Mouse (Mus musculus) E14TG2a.4 (cell line): Measurements from ENCODE around the gene Trmt1.

Experiments used
- CTCF ChIP-seq: conservative IDR thresholded peaks from 2 replicates; pipeline ENCODE4 v1.5.1; 2014; ENCODE audit warnings: low read length
- NANOG ChIP-seq: IDR thresholded peaks from 2 replicates; pipeline ENCODE4 v1.6.1; 2014; ENCODE audit warnings: borderline replicate concordance, low read length, mixed read lengths

DNA sequence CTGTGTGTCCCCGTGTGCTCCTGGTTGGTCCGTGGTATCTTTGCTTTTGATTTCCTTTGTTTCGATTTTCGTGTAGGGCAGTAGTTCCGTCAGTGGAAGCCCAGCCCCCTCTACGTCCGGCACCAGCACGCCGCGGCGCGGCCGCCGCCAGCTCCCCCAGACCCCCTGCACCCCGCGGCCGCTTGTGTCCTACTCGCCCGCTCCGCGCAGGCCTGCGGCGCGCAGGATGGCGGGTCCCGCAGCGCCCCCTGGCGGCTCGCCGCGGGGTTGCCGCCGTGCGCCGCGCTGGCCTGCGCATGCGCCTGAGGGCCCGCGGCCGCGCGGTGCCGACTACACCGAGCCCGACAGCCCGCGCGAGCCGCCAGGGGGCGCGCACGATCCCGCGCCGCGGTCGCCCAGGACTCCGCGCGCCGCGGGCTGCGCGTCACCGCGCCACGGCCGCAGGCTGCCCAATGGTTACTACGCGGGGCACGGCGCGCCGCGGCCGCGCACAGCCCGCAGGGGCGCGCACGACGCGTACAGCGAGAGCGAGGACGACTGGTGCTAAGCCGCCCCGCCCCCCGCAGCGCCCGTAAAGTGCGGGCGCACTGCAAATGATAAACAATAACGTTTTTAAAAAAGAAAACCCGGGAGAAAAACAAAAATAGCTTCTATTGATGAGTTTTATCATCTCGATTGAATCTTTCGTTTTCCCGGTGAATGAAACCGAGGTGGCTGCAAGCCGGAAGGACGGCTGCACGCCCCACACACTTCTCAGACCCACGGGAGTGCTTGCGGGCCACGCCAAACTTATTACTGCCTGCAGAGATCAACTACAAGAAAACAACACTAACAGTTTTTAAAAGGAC, 46.7 kb upstream of the Trmt1 start:
- TF ChIP-seq CTCF (no peak), NANOG (no peak)
